Mouse (Mus musculus): ENCODE measurements at regions not wholly inside any gene's neighbourhood (a gene's known extent, or its start where the extent isn't known, plus 50 kb on each side); places are given as distances from the start of the nearest gene placed in this dataset.
A peak's percentile ranks its signal among the peaks of the same experiment; 100 is the strongest.

GRCm38 (mm10) chr12:97475751-97476150, 783.5 kb downstream of the Galc start:
- H3K4me3 ChIP-seq (ENCODE audit: low read depth, low read length) = no peak overlapping the region
- no peak overlapping the region for H3K27ac ChIP-seq (ENCODE audit: low read depth, low read length)
- H3K4me1 ChIP-seq (ENCODE audit: control insufficient read depth, insufficient read depth, low read length) = peaks cover 6% of the 10 kb centered on the region
- H3K9me3 ChIP-seq (replicated peaks; ENCODE audit: control insufficient read depth, low read length) = no peaks in the 10 kb centered on the region
- 41% methylated on average over 2 of the region's 2 CpGs for WGBS
- no peaks in the 10 kb centered on the region for H3K27me3 ChIP-seq (replicated peaks; ENCODE audit: control insufficient read depth, insufficient read depth, low read length)
- no peak overlapping the region for H3K9ac ChIP-seq (ENCODE audit: low read length)
- ATAC-seq (no peak), DNase-seq (ENCODE audit: low spot score) (no peak)
- no peaks in the 10 kb centered on the region for H3K36me3 ChIP-seq (ENCODE audit: control insufficient read depth, insufficient read depth, low read length)
- no peak overlapping the region for H3K4me2 ChIP-seq (ENCODE audit: low read length)

- no peaks in the 10 kb centered on the region for H3K9me3 ChIP-seq (replicated peaks; ENCODE audit: control insufficient read depth, low read length)
- DNase-seq (ENCODE audit: low spot score) (no peak), ATAC-seq (no peak)
- no peak overlapping the region for H3K27ac ChIP-seq (ENCODE audit: low read depth, low read length)
- H3K4me2 ChIP-seq (ENCODE audit: low read length) = no peak overlapping the region
- 57% methylated on average over 3 of the region's 3 CpGs for WGBS
- H3K9ac ChIP-seq (ENCODE audit: low read length) = no peak overlapping the region
- H3K4me3 ChIP-seq (ENCODE audit: low read depth, low read length) = no peak overlapping the region
- no peaks in the 10 kb centered on the region for H3K36me3 ChIP-seq (ENCODE audit: control insufficient read depth, insufficient read depth, low read length)
- no peaks in the 10 kb centered on the region for H3K27me3 ChIP-seq (replicated peaks; ENCODE audit: control insufficient read depth, insufficient read depth, low read length)
- H3K4me1 ChIP-seq (ENCODE audit: control insufficient read depth, insufficient read depth, low read length) = no peaks in the 10 kb centered on the region
Observed at GRCm38 (mm10) chr12:97469183-97469582, 790.1 kb downstream of the Galc start.

GRCm38 (mm10) chr12:97436141-97436540, 823.1 kb downstream of the Galc start:
- Histone ChIP-seq H3K27ac (ENCODE audit: low read depth, low read length) (no peak overlapping the region), H3K27me3 (replicated peaks; ENCODE audit: control insufficient read depth, insufficient read depth, low read length) (no peaks in the 10 kb centered on the region), H3K4me3 (ENCODE audit: low read depth, low read length) (no peak overlapping the region), H3K4me1 (ENCODE audit: control insufficient read depth, insufficient read depth, low read length) (no peaks in the 10 kb centered on the region), H3K36me3 (ENCODE audit: control insufficient read depth, insufficient read depth, low read length) (no peaks in the 10 kb centered on the region), H3K4me2 (ENCODE audit: low read length) (no peak overlapping the region), H3K9ac (ENCODE audit: low read length) (no peak overlapping the region), H3K9me3 (replicated peaks; ENCODE audit: control insufficient read depth, low read length) (no peaks in the 10 kb centered on the region)
- WGBS = 63% methylated on average over 3 of the region's 3 CpGs
- DNase-seq (ENCODE audit: low spot score) (peak; percentile 3), ATAC-seq (no peak)

- H3K27ac ChIP-seq (ENCODE audit: low read depth, low read length) = no peak overlapping the region
- no peaks in the 10 kb centered on the region for H3K4me1 ChIP-seq (ENCODE audit: control insufficient read depth, insufficient read depth, low read length)
- no peaks in the 10 kb centered on the region for H3K27me3 ChIP-seq (replicated peaks; ENCODE audit: control insufficient read depth, insufficient read depth, low read length)
- ATAC-seq = no peak
- WGBS = 53% methylated on average over 1 of the region's 1 CpGs
- H3K4me2 ChIP-seq (ENCODE audit: low read length) = no peak overlapping the region
- no peaks in the 10 kb centered on the region for H3K36me3 ChIP-seq (ENCODE audit: control insufficient read depth, insufficient read depth, low read length)
- peak; percentile 57 for DNase-seq (ENCODE audit: low spot score)
- H3K9ac ChIP-seq (ENCODE audit: low read length) = no peak overlapping the region
- no peaks in the 10 kb centered on the region for H3K9me3 ChIP-seq (replicated peaks; ENCODE audit: control insufficient read depth, low read length)
- H3K4me3 ChIP-seq (ENCODE audit: low read depth, low read length) = no peak overlapping the region
Observed at GRCm38 (mm10) chr12:97434021-97434420, 825.2 kb downstream of the Galc start.

- H3K4me1 ChIP-seq (ENCODE audit: control insufficient read depth, insufficient read depth, low read length) = no peaks in the 10 kb centered on the region
- WGBS = 90% methylated on average over 4 of the region's 4 CpGs
- no peak overlapping the region for H3K27ac ChIP-seq (ENCODE audit: low read depth, low read length)
- no peak for ATAC-seq
- no peaks in the 10 kb centered on the region for H3K9me3 ChIP-seq (replicated peaks; ENCODE audit: control insufficient read depth, low read length)
- no peak overlapping the region for H3K9ac ChIP-seq (ENCODE audit: low read length)
- H3K27me3 ChIP-seq (replicated peaks; ENCODE audit: control insufficient read depth, insufficient read depth, low read length) = no peaks in the 10 kb centered on the region
- H3K36me3 ChIP-seq (ENCODE audit: control insufficient read depth, insufficient read depth, low read length) = no peaks in the 10 kb centered on the region
- H3K4me2 ChIP-seq (ENCODE audit: low read length) = no peak overlapping the region
- DNase-seq (ENCODE audit: low spot score) = no peak
- no peak overlapping the region for H3K4me3 ChIP-seq (ENCODE audit: low read depth, low read length)
Observed at GRCm38 (mm10) chr12:97432704-97433103, 826.6 kb downstream of the Galc start.

- 92% methylated on average over 3 of the region's 3 CpGs for WGBS
- no peak overlapping the region for H3K9ac ChIP-seq (ENCODE audit: low read length)
Observed at GRCm38 (mm10) chr12:97428252-97428651, 831.0 kb downstream of the Galc start.

GRCm38 (mm10) chr12:97424726-97425125, 834.5 kb downstream of the Galc start:
- H3K27ac ChIP-seq (ENCODE audit: low read depth, low read length) = no peak overlapping the region
- H3K27me3 ChIP-seq (replicated peaks; ENCODE audit: control insufficient read depth, insufficient read depth, low read length) = no peaks in the 10 kb centered on the region
- WGBS = 73% methylated on average over 3 of the region's 3 CpGs
- H3K4me2 ChIP-seq (ENCODE audit: low read length) = no peak overlapping the region
- no peak overlapping the region for H3K9ac ChIP-seq (ENCODE audit: low read length)
- H3K36me3 ChIP-seq (ENCODE audit: control insufficient read depth, insufficient read depth, low read length) = no peaks in the 10 kb centered on the region
- H3K4me1 ChIP-seq (ENCODE audit: control insufficient read depth, insufficient read depth, low read length) = no peaks in the 10 kb centered on the region
- DNase-seq (ENCODE audit: low spot score) (peak; percentile 50), ATAC-seq (no peak)
- no peaks in the 10 kb centered on the region for H3K9me3 ChIP-seq (replicated peaks; ENCODE audit: control insufficient read depth, low read length)
- H3K4me3 ChIP-seq (ENCODE audit: low read depth, low read length) = no peak overlapping the region

More at GRCm38 (mm10) chr12:97428252-97428651, 831.0 kb downstream of the Galc start:
- Histone ChIP-seq H3K4me3 (ENCODE audit: low read depth, low read length) (no peak overlapping the region), H3K4me2 (ENCODE audit: low read length) (no peak overlapping the region), H3K36me3 (ENCODE audit: control insufficient read depth, insufficient read depth, low read length) (no peaks in the 10 kb centered on the region), H3K4me1 (ENCODE audit: control insufficient read depth, insufficient read depth, low read length) (no peaks in the 10 kb centered on the region), H3K9me3 (replicated peaks; ENCODE audit: control insufficient read depth, low read length) (no peaks in the 10 kb centered on the region), H3K27ac (ENCODE audit: low read depth, low read length) (no peak overlapping the region), H3K27me3 (replicated peaks; ENCODE audit: control insufficient read depth, insufficient read depth, low read length) (no peaks in the 10 kb centered on the region)
- ATAC-seq (no peak), DNase-seq (ENCODE audit: low spot score) (no peak)

GRCm38 (mm10) chr12:97403440-97403839, 855.8 kb downstream of the Galc start:
- no peak overlapping the region for H3K4me3 ChIP-seq (ENCODE audit: low read depth, low read length)
- WGBS = 12% methylated on average over 3 of the region's 3 CpGs
- H3K36me3 ChIP-seq (ENCODE audit: control insufficient read depth, insufficient read depth, low read length) = no peaks in the 10 kb centered on the region
- peak overlapping the region; percentile 21; the same call in 1 of the 2 replicates for H3K27ac ChIP-seq (ENCODE audit: low read depth, low read length)
- ATAC-seq (no peak), DNase-seq (ENCODE audit: low spot score) (no peak)
- no peaks in the 10 kb centered on the region for H3K27me3 ChIP-seq (replicated peaks; ENCODE audit: control insufficient read depth, insufficient read depth, low read length)
- H3K9me3 ChIP-seq (replicated peaks; ENCODE audit: control insufficient read depth, low read length) = no peaks in the 10 kb centered on the region
- H3K4me2 ChIP-seq (ENCODE audit: low read length) = no peak overlapping the region
- H3K9ac ChIP-seq (ENCODE audit: low read length) = no peak overlapping the region
- H3K4me1 ChIP-seq (ENCODE audit: control insufficient read depth, insufficient read depth, low read length) = peaks cover 16% of the 10 kb centered on the region

GRCm38 (mm10) chr12:97402412-97403396, 856.6 kb downstream of the Galc start:
- Histone ChIP-seq H3K4me1 (ENCODE audit: control insufficient read depth, insufficient read depth, low read length) (peaks cover 16% of the 10 kb centered on the region), H3K27me3 (replicated peaks; ENCODE audit: control insufficient read depth, insufficient read depth, low read length) (no peaks in the 10 kb centered on the region), H3K4me2 (ENCODE audit: low read length) (no peak overlapping the region), H3K9ac (ENCODE audit: low read length) (no peak overlapping the region), H3K36me3 (ENCODE audit: control insufficient read depth, insufficient read depth, low read length) (no peaks in the 10 kb centered on the region), H3K9me3 (replicated peaks; ENCODE audit: control insufficient read depth, low read length) (no peaks in the 10 kb centered on the region), H3K27ac (ENCODE audit: low read depth, low read length) (0 out of 2 replicates have a peak overlapping the region, but pooled peaks have one; percentile 44), H3K4me3 (ENCODE audit: low read depth, low read length) (no peak overlapping the region)
- WGBS = 18% methylated on average over 8 of the region's 10 CpGs
- ATAC-seq (peak; percentile 66), DNase-seq (ENCODE audit: low spot score) (peak; percentile 69)

Data from forebrain, embryonic 14.5 days (tissue).